In genomic region chr16:20322274-20322673, GRCm38 (mm10) we compare ENCODE assay signal across 19 mouse cellular contexts. TPM values are rescaled to one million over a fixed set of nuclear protein-coding genes. Genes with fewer than 3 reads are reported as not detected.
DNase-seq lines count a peak whose midpoint lies in the region; ATAC-seq and TF ChIP-seq lines count a peak whose summit lies in the region.
"Had no signal": no experiment of that assay in that cellular context is flagged by ENCODE, and none has a peak within 500 bp of the region (broad histone marks: within the 10 kb centered on the region; RNA-seq: fewer than 3 reads in every experiment).

No protein-coding gene starts in this region.

- no peak overlapping the region for H3K9ac ChIP-seq in lung, embryonic 14.5 days
- no peak overlapping the region for H3K9ac ChIP-seq in MEL (ENCODE audit: control insufficient read depth, low read depth, low read length, poor library complexity, severe bottlenecking)
- no peak overlapping the region for H3K9ac ChIP-seq in stomach, postnatal 0 days (ENCODE audit: low read length)
- H3K9ac ChIP-seq: hindbrain, embryonic 12.5 days; limb, embryonic 13.5 days; liver, embryonic 15.5 days; midbrain, embryonic 12.5 days had no signal

- DNase-seq in lung, embryonic 14.5 days: no peak
- DNase-seq in lung, postnatal 10 days: no peak
- DNase-seq in A20 (ENCODE audit: low read depth, low spot score) (peak; percentile 24), MEL (ENCODE audit: low read depth, low spot score) (peak; percentile 28), MN1 (ENCODE audit: low spot score) (no peak)
- no peak for DNase-seq in stomach, postnatal 0 days (ENCODE audit: low spot score)
- DNase-seq in T-cell, adult 2 months (ENCODE audit: low spot score): no peak
- DNase-seq: cerebellum, adult 9-11 months; gastrocnemius, postnatal 14 days; heart, postnatal 10 days; kidney, adult 11 months; kidney, postnatal 14 days; lung, postnatal 4 days had no signal

- TF ChIP-seq CTCF in lung, embryonic 14.5 days (IDR thresholded peaks at IDR 0.05; ENCODE audit: low read depth): peak; percentile 11; the same call in 1 of the 2 replicates
- TF ChIP-seq CTCF in MEL (IDR thresholded peaks at IDR 0.05 in 2 of 3, conservative IDR thresholded peaks at IDR 0.05 in 1 of 3; ENCODE audit: control insufficient read depth in 1 of 3, insufficient read depth in 1 of 3, low read depth in 2 of 3, low read length in 3 of 3, poor library complexity in 1 of 3, severe bottlenecking in 1 of 3): peak in 1 of 3 experiments; percentile 43; a peak in 3 of 6 replicates
- peak; percentile 43; the same call in 1 of the 2 replicates for TF ChIP-seq CTCF in stomach, postnatal 0 days (IDR thresholded peaks at IDR 0.05; ENCODE audit: low read depth)

- 69% methylated on average over 4 of the region's 4 CpGs for WGBS in lung, embryonic 14.5 days
- 70% methylated on average over 4 of the region's 4 CpGs for whole genome bisulfite sequencing in stomach, postnatal 0 days

- no peaks in the 10 kb centered on the region for H3K36me3 ChIP-seq in lung, embryonic 14.5 days (ENCODE audit: insufficient read depth)
- H3K36me3 ChIP-seq in MEL (ENCODE audit: control insufficient read depth in 1 of 2, insufficient read depth in 2 of 2, low read length in 2 of 2): peaks cover 0 to 12% of the 10 kb centered on the region in 2 experiments; a peak in 2 of 4 replicates
- H3K36me3 ChIP-seq in stomach, postnatal 0 days (ENCODE audit: control insufficient read depth, insufficient read depth, low read length): no peaks in the 10 kb centered on the region
- H3K36me3 ChIP-seq: hindbrain, embryonic 12.5 days; limb, embryonic 13.5 days; liver, embryonic 15.5 days; midbrain, embryonic 12.5 days had no signal

- no peak overlapping the region for H3K4me3 ChIP-seq in lung, embryonic 14.5 days (ENCODE audit: low read depth, low read length)
- no peak overlapping the region for H3K4me3 ChIP-seq in MEL (ENCODE audit: control insufficient read depth in 1 of 2, insufficient read depth in 1 of 2, low read depth in 2 of 2, low read length in 2 of 2)
- no peak overlapping the region for H3K4me3 ChIP-seq in stomach, postnatal 0 days (ENCODE audit: low read depth, low read length)
- H3K4me3 ChIP-seq: hindbrain, embryonic 12.5 days; limb, embryonic 13.5 days; liver, embryonic 15.5 days; midbrain, embryonic 12.5 days had no signal

- no peak overlapping the region for H3K4me2 ChIP-seq in lung, embryonic 14.5 days
- H3K4me2 ChIP-seq in stomach, postnatal 0 days (replicated peaks; ENCODE audit: low read depth): no peak overlapping the region
- H3K4me2 ChIP-seq: hindbrain, embryonic 12.5 days; limb, embryonic 13.5 days; liver, embryonic 15.5 days; midbrain, embryonic 12.5 days had no signal

- TF ChIP-seq POLR2A in MEL (IDR thresholded peaks at IDR 0.05; ENCODE audit: control insufficient read depth in 1 of 2, insufficient read depth in 1 of 2, low read depth in 1 of 2, low read length in 2 of 2, poor library complexity in 1 of 2): no peak

- H3K9me3 ChIP-seq in lung, embryonic 14.5 days (ENCODE audit: low read depth, low read length): no peaks in the 10 kb centered on the region
- H3K9me3 ChIP-seq in MEL (replicated peaks; ENCODE audit: insufficient read depth, low read length): no peaks in the 10 kb centered on the region
- no peaks in the 10 kb centered on the region for H3K9me3 ChIP-seq in stomach, postnatal 0 days (ENCODE audit: control insufficient read depth, low read length)
- H3K9me3 ChIP-seq: hindbrain, embryonic 12.5 days; limb, embryonic 13.5 days; liver, embryonic 15.5 days; midbrain, embryonic 12.5 days had no signal

- no peaks in the 10 kb centered on the region for H3K27me3 ChIP-seq in lung, embryonic 14.5 days (ENCODE audit: insufficient read depth, low read length)
- no peaks in the 10 kb centered on the region for H3K27me3 ChIP-seq in MEL (ENCODE audit: control insufficient read depth in 1 of 2, insufficient read depth in 2 of 2, low read length in 2 of 2)
- H3K27me3 ChIP-seq in stomach, postnatal 0 days (ENCODE audit: control insufficient read depth, insufficient read depth, low read length): no peaks in the 10 kb centered on the region
- H3K27me3 ChIP-seq: hindbrain, embryonic 12.5 days; limb, embryonic 13.5 days; liver, embryonic 15.5 days; midbrain, embryonic 12.5 days; Patski had no signal

- no peak for TF ChIP-seq EP300 in MEL (IDR thresholded peaks at IDR 0.05; ENCODE audit: low read depth in 1 of 2, low read length in 2 of 2)
- no peak for TF ChIP-seq EP300 in stomach, postnatal 0 days (optimal IDR thresholded peaks at IDR 0.05)

- no peak overlapping the region for H3K27ac ChIP-seq in lung, embryonic 14.5 days (ENCODE audit: low read depth)
- no peak overlapping the region for H3K27ac ChIP-seq in MEL (ENCODE audit: control insufficient read depth, low read depth, low read length)
- no peak overlapping the region for H3K27ac ChIP-seq in stomach, postnatal 0 days (replicated peaks)
- H3K27ac ChIP-seq: hindbrain, embryonic 12.5 days; limb, embryonic 13.5 days; liver, embryonic 15.5 days; midbrain, embryonic 12.5 days had no signal

- no peaks in the 10 kb centered on the region for H3K4me1 ChIP-seq in lung, embryonic 14.5 days (ENCODE audit: insufficient read depth)
- peaks cover 0 to 11% of the 10 kb centered on the region in 2 experiments; a peak in 3 of 4 replicates for H3K4me1 ChIP-seq in MEL (ENCODE audit: control insufficient read depth in 1 of 2, insufficient read depth in 2 of 2, low read length in 2 of 2)
- H3K4me1 ChIP-seq in stomach, postnatal 0 days (replicated peaks; ENCODE audit: control insufficient read depth, insufficient read depth): no peaks in the 10 kb centered on the region
- H3K4me1 ChIP-seq: hindbrain, embryonic 12.5 days; limb, embryonic 13.5 days; liver, embryonic 15.5 days; midbrain, embryonic 12.5 days had no signal

- H3K79me2 ChIP-seq in MEL (ENCODE audit: control insufficient read depth, insufficient read depth, low read length, poor library complexity): no peaks in the 10 kb centered on the region

- peak; percentile 18 for TF ChIP-seq RAD21 in MEL (IDR thresholded peaks at IDR 0.05; ENCODE audit: low read depth, low read length)

- no peak for ATAC-seq in lung, embryonic 14.5 days (ENCODE audit: insufficient read depth)
- peak; percentile 35; the same call in 1 of the 2 replicates for ATAC-seq in stomach, postnatal 0 days (ENCODE audit: low FRiP score, low TSS enrichment)
- ATAC-seq: Patski had no signal

TF ChIP-seq in MEL, 35 proteins besides CTCF, POLR2A, EP300 and RAD21:
- TF ChIP-seq MAZ (IDR thresholded peaks at IDR 0.05; ENCODE audit: low read depth, low read length) (no peak), TBP (IDR thresholded peaks at IDR 0.05; ENCODE audit: low read depth, low read length) (no peak), ELF1 (IDR thresholded peaks at IDR 0.05; ENCODE audit: low read depth, low read length) (no peak), SMC3 (IDR thresholded peaks at IDR 0.05; ENCODE audit: low read depth, low read length) (peak; percentile 54), GABPA (IDR thresholded peaks at IDR 0.05; ENCODE audit: low read depth, low read length) (no peak)

RNA-seq across cellular contexts. Expression of gene Cyp2ab1, which starts 2.9 kb away (rescaled TPM):
- not detected in 2 replicates for polyA plus RNA-seq in lung, embryonic 14.5 days (2014; fragmentation: Nextera tagmentation; extraction: Ambion mirVana)
- total RNA-seq in MEL (2012; rRNA removed): not detected in 2 replicates
- not detected for polyA plus RNA-seq in MEL (2012; ENCODE audit: insufficient read depth in 1 of 2, insufficient read length in 2 of 2, low read depth in 1 of 2, low replicate concordance in 2 of 2, missing spikeins in 1 of 2)
- polyA plus RNA-seq in stomach, postnatal 0 days (2015; fragmentation: Nextera tagmentation; extraction: Ambion mirVana): not detected in 2 replicates
- total RNA-seq: left cerebral cortex, postnatal 10 days had no signal
- polyA plus RNA-seq: hindbrain, embryonic 12.5 days; limb, embryonic 13.5 days; midbrain, embryonic 12.5 days had no signal

RNA-seq across cellular contexts. Expression of gene Parl, which starts 20.1 kb away (rescaled TPM):
- 91.2 and 92.1 TPM in 2 replicates for polyA plus RNA-seq in lung, embryonic 14.5 days (2014; fragmentation: Nextera tagmentation; extraction: Ambion mirVana)
- total RNA-seq in MEL (2012; rRNA removed): 65.7 and 79.2 TPM in 2 replicates
- polyA plus RNA-seq in MEL (2012; ENCODE audit: insufficient read depth in 1 of 2, insufficient read length in 2 of 2, low read depth in 1 of 2, low replicate concordance in 2 of 2, missing spikeins in 1 of 2): 100 to 1,000 TPM; 126 to 241 TPM
- polyA plus RNA-seq in stomach, postnatal 0 days (2015; fragmentation: Nextera tagmentation; extraction: Ambion mirVana): 107 and 112 TPM in 2 replicates

Comparison
In these comparisons a context has a peak if more than half of its experiments do, and no peak if none do; other contexts are left out.
1. DNase-seq: peak in A20 (single experiment) and MEL (single experiment); none in lung, embryonic 14.5 days (single experiment), lung, postnatal 10 days (single experiment), stomach, postnatal 0 days (single experiment), T-cell, adult 2 months (single experiment) and MN1 (single experiment).